Mouse (Mus musculus): ENCODE measurements at regions not wholly inside any gene's neighbourhood (a gene's known extent, or its start where the extent isn't known, plus 50 kb on each side); places are given as distances from the start of the nearest gene placed in this dataset.

DNA sequence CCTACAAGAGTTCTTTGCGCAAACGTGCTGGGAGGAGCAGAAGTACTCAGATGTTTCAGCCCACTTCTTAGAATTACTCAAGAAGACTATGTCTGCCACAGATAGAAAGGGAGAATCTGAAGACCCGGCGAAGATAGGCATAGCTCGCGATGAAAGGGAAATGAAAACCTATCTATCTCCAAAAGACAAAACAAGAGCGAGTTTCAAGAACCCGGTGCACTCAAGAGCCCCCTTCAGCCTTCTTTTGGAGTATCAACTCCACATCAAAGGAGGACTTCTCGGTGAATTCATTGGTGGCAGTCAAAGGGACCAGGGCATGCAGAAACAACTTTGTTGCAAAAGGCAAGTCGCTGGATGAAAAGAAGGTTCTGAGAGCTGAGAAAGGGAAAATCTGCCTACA, 63.8 kb upstream of the Nek7 start:
- TF ChIP-seq CTCF (IDR thresholded peaks at IDR 0.05; ENCODE audit: low read depth) (no peak), EP300 (optimal IDR thresholded peaks at IDR 0.05) (no peak)
